Mouse (Mus musculus) cerebellum, adult 8-10 months (tissue): Measurements from ENCODE around the gene Ranbp10.

Source experiments
- DNase-seq: peaks from one replicate; pipeline ENCODE4 v3.0.0; 2022

The Ranbp10 gene

GRCm38 (mm10) chr8:105780298-105780697 lies 46.9 kb downstream of the Ranbp10 start:
- DNase-seq, result no peak

- DNase-seq, result no peak
Observed at GRCm38 (mm10) chr8:105777833-105778232, 49.3 kb downstream of the Ranbp10 start.

GRCm38 (mm10) chr8:105774498-105774897 lies 52.7 kb downstream of the Ranbp10 start:
- DNase-seq, result no peak

- DNase-seq, result peak; percentile 44
Observed at GRCm38 (mm10) chr8:105773441-105773861, 53.7 kb downstream of the Ranbp10 start.

- no peak for DNase-seq
Observed at GRCm38 (mm10) chr8:105771398-105772175, 55.6 kb downstream of the Ranbp10 start.

- no peak for DNase-seq
Observed at GRCm38 (mm10) chr8:105770609-105771008, 56.5 kb downstream of the Ranbp10 start.

- DNase-seq, result no peak
Observed at GRCm38 (mm10) chr8:105768485-105769257, 58.5 kb downstream of the Ranbp10 start.

- DNase-seq, result peak; percentile 98
Observed at GRCm38 (mm10) chr8:105758277-105759108, 68.7 kb downstream of the Ranbp10 start, which contains the start of gene Gfod2. Gfod2 (minus strand) TSS chr8:105758664.

GRCm38 (mm10) chr8:105757796-105758276 lies 69.3 kb downstream of the Ranbp10 start:
- no peak for DNase-seq

GRCm38 (mm10) chr8:105754688-105755087 lies 72.5 kb downstream of the Ranbp10 start:
- DNase-seq, result no peak

GRCm38 (mm10) chr8:105753916-105754315 lies 73.2 kb downstream of the Ranbp10 start:
- no peak for DNase-seq

- DNase-seq, result peak; percentile 49
Observed at GRCm38 (mm10) chr8:105750606-105751005, 76.5 kb downstream of the Ranbp10 start.

GRCm38 (mm10) chr8:105743301-105743700 lies 83.8 kb downstream of the Ranbp10 start:
- no peak for DNase-seq

GRCm38 (mm10) chr8:105739216-105739615 lies 87.9 kb downstream of the Ranbp10 start:
- DNase-seq, result no peak

GRCm38 (mm10) chr8:105732186-105732585 lies 95.0 kb downstream of the Ranbp10 start:
- DNase-seq, result no peak

- DNase-seq, result no peak
Observed at GRCm38 (mm10) chr8:105727397-105728124, 99.6 kb downstream of the Ranbp10 start.

GRCm38 (mm10) chr8:105725726-105726125 lies 101.4 kb downstream of the Ranbp10 start:
- no peak for DNase-seq

GRCm38 (mm10) chr8:105722861-105723260 lies 104.3 kb downstream of the Ranbp10 start:
- no peak for DNase-seq

GRCm38 (mm10) chr8:105719637-105720036 lies 107.5 kb downstream of the Ranbp10 start:
- DNase-seq, result no peak
